Mouse (Mus musculus) WW6 (cell line): ENCODE results near the gene Lelp1.
A peak's percentile ranks its signal among the peaks of the same experiment; 100 is the strongest.

Experiments used
- DNase-seq: peaks from one replicate; pipeline ENCODE4 v3.0.0-alpha.2; 2013; ENCODE audit warnings: low read depth, low spot score

Lelp1 gene

GRCm38 (mm10) chr3:92142644-92143043 is at the start of gene Lelp1:
Gene Lelp1, minus strand, starts transcription at chr3:92142744.
- DNase-seq: no peak

- no peak for DNase-seq
Observed at GRCm38 (mm10) chr3:92176880-92177279, 34.3 kb upstream of the Lelp1 start.

GRCm38 (mm10) chr3:92169847-92170246 is 27.3 kb upstream of the Lelp1 start:
- DNase-seq: no peak

- peak; percentile 13 for DNase-seq
Observed at GRCm38 (mm10) chr3:92153322-92153721, 10.8 kb upstream of the Lelp1 start.

- peak; percentile 22 for DNase-seq
Observed at GRCm38 (mm10) chr3:92150631-92151277, 8.2 kb upstream of the Lelp1 start.

- DNase-seq: no peak
Observed at GRCm38 (mm10) chr3:92147913-92148312, 5.4 kb upstream of the Lelp1 start.

- DNase-seq: no peak
Observed at GRCm38 (mm10) chr3:92147420-92147819, 4.9 kb upstream of the Lelp1 start.

GRCm38 (mm10) chr3:92123847-92124246 is 18.7 kb downstream of the Lelp1 start, which contains the start of gene Prr9:
Gene Prr9, minus strand, starts transcription at chr3:92123947.
- DNase-seq: no peak

GRCm38 (mm10) chr3:92120902-92121301 is 21.6 kb downstream of the Lelp1 start:
- DNase-seq: no peak

- DNase-seq: peak; percentile 9
Observed at GRCm38 (mm10) chr3:92117930-92118329, 24.6 kb downstream of the Lelp1 start.

GRCm38 (mm10) chr3:92111526-92111925 is 31.0 kb downstream of the Lelp1 start:
- DNase-seq: no peak

- no peak for DNase-seq
Observed at GRCm38 (mm10) chr3:92110790-92111189, 31.8 kb downstream of the Lelp1 start.

GRCm38 (mm10) chr3:92106582-92106981 is 36.0 kb downstream of the Lelp1 start:
- DNase-seq: no peak
